Mouse (Mus musculus) CH12.LX (cell line): ENCODE results near the gene Agpat3. TPM values are rescaled to one million over a fixed set of nuclear protein-coding genes. Genes with fewer than 3 reads are reported as not detected.

Experiments used
- DNase-seq: peaks from one replicate; pipeline ENCODE4 v3.0.0-alpha.2; 2013; ENCODE audit errors: extremely low read depth
- H3K27ac ChIP-seq: 2 replicates; pipeline ENCODE4 v1.5.1; 2012; ENCODE audit warnings: low read depth, mild to moderate bottlenecking, control low read depth, moderate library complexity; ENCODE audit not compliant: insufficient read depth
- H3K27me3 ChIP-seq: replicated peaks from 2 replicates; pipeline ENCODE3; 2012; ENCODE audit warnings: inconsistent platforms
- H3K36me3 ChIP-seq, 2 experiments: replicated peaks in 1 of 2; 2 replicates each; pipeline versions ENCODE3 to v1.6.1; 2012; ENCODE audit warnings: inconsistent platforms in 1 of 2, low read length in 1 of 2, mild to moderate bottlenecking in 1 of 2, mixed read lengths in 1 of 2, moderate library complexity in 1 of 2; ENCODE audit not compliant: control insufficient read depth in 1 of 2, insufficient read depth in 1 of 2
- H3K4me1 ChIP-seq, 2 experiments: 2 replicates each; pipeline ENCODE4 v1.6.1; 2012; ENCODE audit warnings: inconsistent platforms in 1 of 2, moderate library complexity in 1 of 2; ENCODE audit not compliant: insufficient read depth in 2 of 2, control insufficient read depth in 1 of 2
- H3K4me2 ChIP-seq: 2 replicates; pipeline ENCODE4 v1.6.1; 2012; ENCODE audit warnings: low read depth, mild to moderate bottlenecking, control low read depth; ENCODE audit not compliant: poor library complexity, insufficient read depth, severe bottlenecking
- H3K4me3 ChIP-seq, 3 experiments: fragments of 150-350 bp in 1 of 3; sonication (generic) in 1 of 3; replicated peaks in 1 of 3; 2 replicates each; pipeline versions ENCODE3 to v1.5.1; 2011 to 2012; ENCODE audit warnings: low read depth in 2 of 3, low read length in 2 of 3, mild to moderate bottlenecking in 2 of 3, moderate library complexity in 2 of 3, control low read depth in 1 of 3, improper control_type of control experiment in 1 of 3, inconsistent platforms in 1 of 3, mixed read lengths in 1 of 3; ENCODE audit not compliant: poor library complexity in 1 of 3
- H3K79me2 ChIP-seq: replicated peaks from 2 replicates; pipeline ENCODE4 v1.6.1; 2012; ENCODE audit warnings: mild to moderate bottlenecking, moderate library complexity; ENCODE audit not compliant: control insufficient read depth, poor library complexity, insufficient read depth, severe bottlenecking; ENCODE audit errors: extremely low read depth
- H3K9ac ChIP-seq: 2 replicates; pipeline ENCODE4 v1.6.1; 2012; ENCODE audit warnings: low read depth, mild to moderate bottlenecking, control low read depth, moderate library complexity; ENCODE audit not compliant: insufficient read depth
- H3K9me3 ChIP-seq: replicated peaks from 2 replicates; pipeline ENCODE3; 2012; ENCODE audit warnings: low read length, inconsistent platforms, mixed read lengths
- BHLHE40 ChIP-seq: IDR thresholded peaks from 2 replicates; pipeline ENCODE4 v1.6.1; 2011; ENCODE audit warnings: mild to moderate bottlenecking, low read depth, low read length, improper control_type of control experiment
- CHD1 ChIP-seq: IDR thresholded peaks from 2 replicates; pipeline ENCODE4 v1.6.1; 2012; ENCODE audit warnings: low read depth, low read length, improper control_type of control experiment, inconsistent platforms
- CHD2 ChIP-seq: IDR thresholded peaks from 2 replicates; pipeline ENCODE4 v1.6.1; 2011; ENCODE audit warnings: low read length, improper control_type of control experiment
- E2F4 ChIP-seq: IDR thresholded peaks from 2 replicates; pipeline ENCODE4 v1.6.1; 2011; ENCODE audit warnings: low read depth, low read length, improper control_type of control experiment; ENCODE audit not compliant: insufficient replicate concordance
- ELF1 ChIP-seq: IDR thresholded peaks from 2 replicates; pipeline ENCODE4 v1.6.1; 2014; ENCODE audit warnings: low read depth, mild to moderate bottlenecking, inconsistent platforms, low read length, improper control_type of control experiment
- EP300 ChIP-seq: IDR thresholded peaks from 2 replicates; pipeline ENCODE4 v1.6.1; 2011; ENCODE audit warnings: low read length, improper control_type of control experiment
- ETS1 ChIP-seq: conservative IDR thresholded peaks from 2 replicates; pipeline ENCODE4 v1.6.1; 2012; ENCODE audit warnings: low read depth, mild to moderate bottlenecking, inconsistent platforms, low read length, improper control_type of control experiment, moderate library complexity
- GABPA ChIP-seq: IDR thresholded peaks from 2 replicates; pipeline ENCODE4 v1.6.1; 2012; ENCODE audit warnings: low read depth, low read length, improper control_type of control experiment, inconsistent platforms; ENCODE audit not compliant: insufficient replicate concordance
- IRF4 ChIP-seq: IDR thresholded peaks from 2 replicates; pipeline ENCODE4 v1.6.1; 2014; ENCODE audit warnings: low read depth, mild to moderate bottlenecking, inconsistent platforms, low read length, improper control_type of control experiment
- JUN ChIP-seq: IDR thresholded peaks from 2 replicates; pipeline ENCODE4 v1.6.1; 2011; ENCODE audit warnings: low read depth, mild to moderate bottlenecking, low read length, improper control_type of control experiment, moderate library complexity; ENCODE audit not compliant: insufficient read depth
- KAT2A ChIP-seq: IDR thresholded peaks from 2 replicates; pipeline ENCODE4 v1.6.1; 2012; ENCODE audit warnings: low read length, improper control_type of control experiment, inconsistent platforms; ENCODE audit not compliant: insufficient replicate concordance
- MAFK ChIP-seq: IDR thresholded peaks from 2 replicates; pipeline ENCODE4 v1.6.1; 2011; ENCODE audit warnings: low read length, improper control_type of control experiment; ENCODE audit not compliant: insufficient replicate concordance
- MAX ChIP-seq: IDR thresholded peaks from 2 replicates; pipeline ENCODE4 v1.6.1; 2011; ENCODE audit warnings: low read length, improper control_type of control experiment
- MAZ ChIP-seq: IDR thresholded peaks from 2 replicates; pipeline ENCODE4 v1.6.1; 2012; ENCODE audit warnings: low read depth, mild to moderate bottlenecking, inconsistent platforms, low read length, improper control_type of control experiment, moderate library complexity
- MYC ChIP-seq: IDR thresholded peaks from 2 replicates; pipeline ENCODE4 v1.6.1; 2011; ENCODE audit warnings: low read depth, mild to moderate bottlenecking, improper control_type of control experiment, low read length
- NELFE ChIP-seq: IDR thresholded peaks from 2 replicates; pipeline ENCODE4 v1.6.1; 2011; ENCODE audit warnings: low read depth, low read length, improper control_type of control experiment
- PAX5 ChIP-seq: IDR thresholded peaks from 2 replicates; pipeline ENCODE4 v1.6.1; 2012; ENCODE audit warnings: low read length, inconsistent platforms, mixed read lengths
- POLR2AphosphoS2 ChIP-seq: IDR thresholded peaks from 2 replicates; pipeline ENCODE4 v1.6.1; 2011; ENCODE audit warnings: low read depth, low read length, improper control_type of control experiment
- SIN3A ChIP-seq: IDR thresholded peaks from 2 replicates; pipeline ENCODE4 v1.6.1; 2012; ENCODE audit warnings: low read length, improper control_type of control experiment, inconsistent platforms
- SMC3 ChIP-seq: IDR thresholded peaks from 2 replicates; pipeline ENCODE4 v1.6.1; 2011; ENCODE audit warnings: low read depth, low read length, improper control_type of control experiment
- TBP ChIP-seq: conservative IDR thresholded peaks from 2 replicates; pipeline ENCODE4 v1.6.1; 2011; ENCODE audit warnings: low read depth, low read length, improper control_type of control experiment
- TCF12 ChIP-seq: IDR thresholded peaks from 2 replicates; pipeline ENCODE4 v1.6.1; 2014; ENCODE audit warnings: low read depth, mild to moderate bottlenecking, inconsistent platforms, low read length, improper control_type of control experiment
- UBTF ChIP-seq: IDR thresholded peaks from 2 replicates; pipeline ENCODE4 v1.6.1; 2012; ENCODE audit warnings: low read depth, mild to moderate bottlenecking, inconsistent platforms, low read length, improper control_type of control experiment, moderate library complexity
- ZC3H11A ChIP-seq: IDR thresholded peaks from 2 replicates; pipeline ENCODE4 v1.6.1; 2012; ENCODE audit warnings: low read depth, mild to moderate bottlenecking, inconsistent platforms, low read length, improper control_type of control experiment
- ZKSCAN1 ChIP-seq: IDR thresholded peaks from 2 replicates; pipeline ENCODE4 v1.6.1; 2012; ENCODE audit warnings: low read depth, inconsistent platforms, low read length, improper control_type of control experiment, borderline replicate concordance
- ZNF384 ChIP-seq: IDR thresholded peaks from 2 replicates; pipeline ENCODE4 v1.6.1; 2012; ENCODE audit warnings: low read depth, low read length, improper control_type of control experiment, inconsistent platforms
- dilution Hi-C: fragments of 300-500 bp; cut with MboI; formaldehyde crosslinking; loops from 2 replicates; pipeline ENCODE4 v1.14.3; 2020; ENCODE audit warnings: low sequenced_read_pairs; ENCODE audit not compliant: extremely low pct_unique_long_range_greater_than_20kb, extremely low pct_ligation_motif_present
- in situ Hi-C: fragments of 300-500 bp; cut with MboI; formaldehyde crosslinking; loops from 3 replicates; pipeline ENCODE4 v1.14.3; 2019; ENCODE audit warnings: low sequenced_read_pairs, low pct_ligation_motif_present, low pct_unique_long_range_greater_than_20kb, mixed read lengths
- polyA plus RNA-seq: library from polyadenylated mRNA; unstranded; fragments of >175 nt; gene quantifications from 2 replicates; pipeline ENCODE4 v1.2.1, GENCODE M21; 2012; ENCODE audit warnings: low read depth; ENCODE audit not compliant: insufficient read length
- total RNA-seq, 2 experiments: library from RNA; depleted of rRNA; stranded (reverse); fragments of 300-350 nt in 1 of 2; fragments of >200 nt in 1 of 2; gene quantifications; 2 replicates each; pipeline ENCODE4 v1.2.3; 2012 to 2014

The Agpat3 gene
- total and polyA plus RNA-seq, 3 experiments = 36.7 to 67.2 (median 63.1) TPM

- H3K4me2 ChIP-seq = no peak overlapping the region
- no peaks in the 10 kb centered on the region for H3K9me3 ChIP-seq
- peaks cover 0 to 26% of the 10 kb centered on the region in 2 experiments; a peak in 2 of 4 replicates for H3K4me1 ChIP-seq
- H3K79me2 ChIP-seq = no peaks in the 10 kb centered on the region
- TF ChIP-seq MYC (no peak), GABPA (no peak), CHD1 (no peak), MAX (no peak), E2F4 (no peak), ZKSCAN1 (no peak), TBP (no peak), MAFK (no peak), POLR2AphosphoS2 (no peak), PAX5 (no peak), TCF12 (no peak), SMC3 (no peak), CHD2 (no peak), ZC3H11A (no peak), MAZ (no peak), UBTF (no peak), EP300 (no peak)
- TF ChIP-seq, all 38 proteins: peak for 0
- H3K27ac ChIP-seq = no peak overlapping the region
- in situ Hi-C loops = no loop called here
- H3K36me3 ChIP-seq = no peaks in the 10 kb centered on the region
- H3K4me3 ChIP-seq = no peak overlapping the region
- dilution Hi-C loops = no loop called here
- H3K27me3 ChIP-seq = no peaks in the 10 kb centered on the region
- H3K9ac ChIP-seq = no peak overlapping the region
- DNase-seq = no peak
These were observed 13.3 kb upstream of the Agpat3 start for GRCm38 (mm10) chr10:78365555-78365954.

DNA sequence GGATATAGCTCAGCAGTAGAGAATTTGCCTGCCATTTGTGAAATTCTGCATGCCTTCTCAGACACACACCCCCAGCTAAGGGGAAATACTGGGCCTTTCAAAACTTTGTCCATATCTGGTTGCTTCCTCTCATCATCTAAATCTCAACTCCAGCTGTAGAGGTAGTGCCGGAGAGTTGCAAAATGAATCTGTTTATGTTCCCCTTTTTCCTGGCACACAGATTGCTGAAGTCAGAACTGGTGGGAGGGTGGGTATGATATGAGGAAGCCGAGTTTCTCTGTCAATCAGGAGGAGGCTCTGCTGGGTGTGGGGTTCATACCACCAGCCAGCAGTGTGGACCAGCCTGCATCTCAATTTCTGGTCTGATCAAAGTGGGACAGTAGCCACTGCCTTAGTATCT lies 11.8 kb upstream of the Agpat3 start:
- H3K4me3 ChIP-seq = no peak overlapping the region
- H3K9ac ChIP-seq = no peak overlapping the region
- dilution Hi-C loops (no loop called here), in situ Hi-C loops (no loop called here)
- no peaks in the 10 kb centered on the region for H3K27me3 ChIP-seq
- H3K27ac ChIP-seq = no peak overlapping the region
- H3K4me2 ChIP-seq = no peak overlapping the region
- peak; percentile 53 for DNase-seq
- TF ChIP-seq ELF1 = no peak
- TF ChIP-seq ZNF384 = no peak
- no peak for TF ChIP-seq KAT2A
- no peak for TF ChIP-seq ETS1
- TF ChIP-seq NELFE = no peak
- TF ChIP-seq IRF4 = no peak
- TF ChIP-seq SIN3A = no peak
- no peak for TF ChIP-seq BHLHE40
- TF ChIP-seq TBP = no peak
- no peak for TF ChIP-seq E2F4
- no peak for TF ChIP-seq ZC3H11A
- TF ChIP-seq JUN = no peak
- no peak for TF ChIP-seq CHD2
- TF ChIP-seq, all 38 proteins: peak for 0
- Histone ChIP-seq H3K36me3 (no peaks in the 10 kb centered on the region), H3K79me2 (no peaks in the 10 kb centered on the region), H3K9me3 (no peaks in the 10 kb centered on the region), H3K4me1 (peaks cover 0 to 33% of the 10 kb centered on the region in 2 experiments; a peak in 2 of 4 replicates)
